Mouse (Mus musculus) liver, embryonic 16.5 days (tissue): ENCODE data around the gene Dus3l. TPM values are rescaled to one million over a fixed set of nuclear protein-coding genes. Genes with fewer than 3 reads are reported as not detected.

Experiments used
- ATAC-seq: fragments of 200-750 bp; cut with Nextera tagmentation; 2 replicates; pipeline ENCODE4 v1.8.0; 2017; ENCODE audit warnings: low read depth, mild to moderate bottlenecking, moderate number of reproducible peaks, moderate library complexity
- H3K27ac ChIP-seq: fragments of 300-500 bp; sonication (generic); 2 replicates; pipeline ENCODE4 v1.5.1; 2014; ENCODE audit warnings: mild to moderate bottlenecking, low read length
- H3K27me3 ChIP-seq: fragments of 300-500 bp; sonication (generic); 2 replicates; pipeline ENCODE4 v1.6.1; 2014; ENCODE audit warnings: low read depth, low read length, mixed read lengths; ENCODE audit not compliant: control insufficient read depth, insufficient read depth
- H3K36me3 ChIP-seq: fragments of 300-500 bp; sonication (generic); 2 replicates; pipeline ENCODE4 v1.6.1; 2014; ENCODE audit warnings: mild to moderate bottlenecking; ENCODE audit not compliant: control insufficient read depth, insufficient read depth
- H3K4me1 ChIP-seq: fragments of 300-500 bp; sonication (generic); 2 replicates; pipeline ENCODE4 v1.6.1; 2014; ENCODE audit warnings: low read depth, low read length, mixed read lengths; ENCODE audit not compliant: control insufficient read depth
- H3K4me2 ChIP-seq: fragments of 300-500 bp; sonication (generic); 2 replicates; pipeline ENCODE4 v1.6.1; 2014; ENCODE audit warnings: low read depth, low read length, mixed read lengths
- H3K4me3 ChIP-seq: fragments of 300-500 bp; sonication (generic); 2 replicates; pipeline ENCODE4 v1.5.1; 2014; ENCODE audit warnings: low read depth, mild to moderate bottlenecking, low read length
- H3K9ac ChIP-seq: fragments of 300-500 bp; sonication (generic); 2 replicates; pipeline ENCODE4 v1.6.1; 2014; ENCODE audit warnings: low read depth, low read length
- H3K9me3 ChIP-seq: fragments of 300-500 bp; sonication (generic); replicated peaks from 2 replicates; pipeline ENCODE4 v1.6.1; 2016; ENCODE audit warnings: low read length; ENCODE audit not compliant: control insufficient read depth
- WGBS: fragments of 180-500 bp; shearing (Covaris S2); extraction: QIAGEN DNeasy Blood & Tissue Kit; methylation state at CpG from one replicate; pipeline ENCODE4 v1.1.7; 2014; ENCODE audit not compliant: insufficient replicate concordance; 5-methylcytosine and 5-hydroxymethylcytosine counted together
- polyA plus RNA-seq: library from polyadenylated mRNA; unstranded; fragments of >200 nt; fragmentation: Nextera tagmentation; extraction: Ambion mirVana; gene quantifications from 2 replicates; pipeline ENCODE4 v1.2.1, GENCODE M21; 2015

Gene Dus3l
- polyA plus RNA-seq, 1 experiment from 2014 or later = 12.2 TPM

DNA sequence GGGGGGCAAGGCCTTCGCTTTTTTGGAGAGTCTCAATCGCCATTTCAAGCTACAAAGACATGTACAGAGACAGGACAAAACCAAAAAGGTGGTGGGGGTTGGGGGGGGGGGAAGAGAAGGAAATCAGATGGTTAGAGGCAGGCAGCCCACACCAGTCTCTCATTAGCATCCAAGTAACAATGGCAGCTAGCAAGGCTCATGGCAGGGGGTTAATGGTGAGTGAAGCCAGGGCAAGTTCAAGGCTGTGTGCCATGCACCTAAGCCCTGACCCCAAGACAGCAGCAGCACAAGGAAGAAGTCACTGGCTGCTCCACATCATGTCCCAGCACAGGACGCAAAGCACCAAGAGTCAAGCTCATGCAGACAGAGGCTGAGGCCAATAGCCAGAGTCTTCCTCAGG lies 34.7 kb downstream of the Dus3l start:
- Histone ChIP-seq H3K27me3 (no peaks in the 10 kb centered on the region), H3K9ac (no peak overlapping the region), H3K4me3 (no peak overlapping the region), H3K4me2 (no peak overlapping the region), H3K9me3 (no peaks in the 10 kb centered on the region), H3K36me3 (peaks cover 16% of the 10 kb centered on the region), H3K27ac (no peak overlapping the region), H3K4me1 (no peaks in the 10 kb centered on the region; the same call in 1 of the 2 replicates)
- 78% methylated on average over 3 of the region's 3 CpGs for WGBS
- ATAC-seq = no peak

- peaks cover 16% of the 10 kb centered on the region for H3K36me3 ChIP-seq
- H3K4me1 ChIP-seq = no peaks in the 10 kb centered on the region
Measured at GRCm38 (mm10) chr17:56802065-56802464, 37.5 kb downstream of the Dus3l start.

DNA sequence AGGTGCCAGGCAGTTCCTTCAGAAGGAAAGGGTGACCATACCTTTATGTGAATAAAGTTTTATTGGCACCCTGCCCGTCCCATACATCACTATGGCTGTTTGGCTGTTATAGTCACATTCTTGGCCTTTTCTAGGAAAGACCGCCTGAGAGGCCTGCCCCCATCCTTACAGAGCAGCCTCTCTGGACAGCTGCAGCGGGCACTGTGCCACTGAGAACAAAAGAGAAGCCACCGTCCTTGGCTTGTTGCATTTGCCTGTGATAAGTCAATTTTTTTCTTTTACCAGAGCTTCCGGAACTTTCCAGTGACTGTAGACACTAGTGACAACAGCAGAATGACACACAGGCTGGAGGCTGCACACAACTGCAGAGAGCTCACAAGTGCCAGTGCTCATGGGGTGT lies 40.4 kb downstream of the Dus3l start:
- peaks cover 9% of the 10 kb centered on the region for H3K36me3 ChIP-seq
- WGBS = 83% methylated on average over 5 of the region's 5 CpGs
- H3K27me3 ChIP-seq = no peaks in the 10 kb centered on the region
- no peaks in the 10 kb centered on the region for H3K9me3 ChIP-seq
- no peak overlapping the region for H3K27ac ChIP-seq
- no peak overlapping the region for H3K9ac ChIP-seq
- no peak overlapping the region for H3K4me3 ChIP-seq
- ATAC-seq = no peak
- H3K4me2 ChIP-seq = no peak overlapping the region
- peaks cover 1% of the 10 kb centered on the region for H3K4me1 ChIP-seq

More at GRCm38 (mm10) chr17:56802065-56802464, 37.5 kb downstream of the Dus3l start:
- no peak overlapping the region for H3K4me2 ChIP-seq
- H3K27me3 ChIP-seq = no peaks in the 10 kb centered on the region
- H3K9me3 ChIP-seq = no peaks in the 10 kb centered on the region
- H3K4me3 ChIP-seq = no peak overlapping the region
- WGBS = 81% methylated on average over 8 of the region's 8 CpGs
- no peak overlapping the region for H3K9ac ChIP-seq
- no peak for ATAC-seq
- no peak overlapping the region for H3K27ac ChIP-seq

DNA sequence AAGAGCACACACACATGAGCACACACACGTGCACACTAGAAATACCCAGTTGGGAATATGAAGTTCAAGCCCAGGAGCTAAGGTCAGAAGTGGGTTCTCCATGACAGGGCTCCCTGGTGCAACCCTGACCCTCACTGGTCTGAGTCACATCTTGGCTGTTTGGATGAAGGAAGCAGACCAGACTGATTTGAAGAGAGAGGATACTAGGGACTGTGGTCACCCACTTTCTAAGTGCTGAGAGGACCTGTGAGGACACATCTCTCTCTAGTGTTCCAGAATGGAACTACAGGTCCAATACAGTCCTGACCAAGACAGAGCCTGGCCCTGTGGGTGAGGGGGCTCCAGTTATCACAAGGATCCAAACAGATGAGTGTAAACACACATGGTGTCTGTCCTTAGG lies 41.2 kb downstream of the Dus3l start:
- peaks cover 9% of the 10 kb centered on the region for H3K36me3 ChIP-seq
- 82% methylated on average over 1 of the region's 1 CpGs for WGBS

DNA sequence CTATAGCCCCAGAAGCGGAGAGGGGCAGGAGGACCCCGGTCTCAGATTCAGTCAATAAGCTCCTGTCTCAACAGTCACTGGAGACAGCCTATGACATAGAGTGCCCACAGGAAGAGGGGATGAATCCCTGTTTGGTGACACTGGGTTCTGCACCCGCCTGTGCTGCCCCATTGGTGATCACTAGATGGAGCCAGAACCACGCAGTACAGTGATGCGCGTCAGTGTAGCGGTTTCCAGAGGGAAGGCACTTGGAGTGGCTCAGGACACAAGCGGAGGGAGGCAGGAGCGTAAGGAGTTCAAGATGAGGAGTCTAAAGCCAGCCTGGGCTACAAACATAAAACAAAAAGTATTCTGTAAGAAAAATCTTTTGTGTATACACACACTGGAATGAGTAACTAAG lies 44.0 kb downstream of the Dus3l start:
- Histone ChIP-seq H3K36me3 (peaks cover 2% of the 10 kb centered on the region), H3K27me3 (no peaks in the 10 kb centered on the region), H3K27ac (no peak overlapping the region), H3K4me2 (no peak overlapping the region), H3K4me1 (peaks cover 11% of the 10 kb centered on the region), H3K9ac (no peak overlapping the region), H3K9me3 (no peaks in the 10 kb centered on the region), H3K4me3 (no peak overlapping the region)
- peak; percentile 69 for ATAC-seq
- WGBS = 13% methylated on average over 9 of the region's 9 CpGs

More for the DNA sequence above, 41.2 kb downstream of the Dus3l start:
- H3K9ac ChIP-seq = no peak overlapping the region
- no peaks in the 10 kb centered on the region for H3K9me3 ChIP-seq
- peaks cover 8% of the 10 kb centered on the region for H3K4me1 ChIP-seq
- H3K4me2 ChIP-seq = no peak overlapping the region
- ATAC-seq = no peak
- no peaks in the 10 kb centered on the region for H3K27me3 ChIP-seq
- no peak overlapping the region for H3K27ac ChIP-seq
- H3K4me3 ChIP-seq = no peak overlapping the region

GRCm38 (mm10) chr17:56810245-56810644 lies 45.7 kb downstream of the Dus3l start:
- WGBS = 21% methylated on average over 3 of the region's 3 CpGs
- Histone ChIP-seq H3K36me3 (no peaks in the 10 kb centered on the region), H3K4me1 (peaks cover 22% of the 10 kb centered on the region), H3K9ac (no peak overlapping the region), H3K4me2 (no peak overlapping the region), H3K4me3 (no peak overlapping the region), H3K27me3 (no peaks in the 10 kb centered on the region), H3K9me3 (no peaks in the 10 kb centered on the region), H3K27ac (no peak overlapping the region)
- ATAC-seq = peak; percentile 47

DNA sequence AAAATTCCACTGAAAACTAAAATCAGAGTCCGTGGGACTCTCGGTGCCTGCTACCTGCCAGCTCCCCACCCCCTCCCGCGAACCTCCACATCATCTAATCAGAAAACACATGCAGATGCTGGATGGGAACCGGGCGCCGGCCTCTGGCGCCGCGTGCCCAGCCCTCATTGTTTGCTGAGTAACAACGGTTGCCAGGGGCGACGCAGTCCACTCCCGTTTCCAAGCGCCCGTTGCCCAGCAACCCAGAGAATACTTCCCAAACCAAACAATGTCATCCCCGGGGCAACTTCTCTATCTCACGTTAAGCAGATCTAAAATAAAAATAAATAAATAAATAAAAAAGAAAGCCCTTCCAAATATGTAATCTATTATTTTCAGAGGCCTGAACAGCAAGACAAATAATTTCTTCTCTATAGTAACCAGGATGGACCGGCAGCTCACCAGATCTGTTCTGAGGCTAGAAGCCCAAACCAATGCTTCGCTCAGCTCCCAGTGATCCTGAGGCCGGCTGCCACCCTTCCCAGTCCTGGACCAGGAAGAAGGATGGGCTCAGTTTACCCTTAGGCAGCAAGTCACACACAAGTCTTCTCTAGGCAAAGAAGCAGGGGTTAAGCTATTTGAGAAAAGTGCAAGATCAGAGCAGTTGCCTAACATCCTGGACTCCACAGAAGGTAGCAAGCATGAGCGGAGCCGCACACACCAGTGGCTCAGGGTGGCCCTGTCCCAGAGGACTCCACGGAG lies 49.9 kb downstream of the Dus3l start:
- Histone ChIP-seq H3K4me1 (peaks cover 34% of the 10 kb centered on the region), H3K9me3 (no peaks in the 10 kb centered on the region), H3K36me3 (no peaks in the 10 kb centered on the region), H3K4me2 (no peak overlapping the region), H3K27ac (no peak overlapping the region), H3K27me3 (no peaks in the 10 kb centered on the region), H3K9ac (no peak overlapping the region), H3K4me3 (no peak overlapping the region)
- no peak for ATAC-seq
- WGBS = 24% methylated on average over 24 of the region's 24 CpGs

GRCm38 (mm10) chr17:56815057-56815345 lies 50.4 kb downstream of the Dus3l start:
- ATAC-seq = no peak
- Histone ChIP-seq H3K4me2 (no peak overlapping the region), H3K27me3 (no peaks in the 10 kb centered on the region), H3K4me1 (peaks cover 35% of the 10 kb centered on the region), H3K4me3 (no peak overlapping the region), H3K27ac (no peak overlapping the region), H3K9me3 (no peaks in the 10 kb centered on the region), H3K9ac (no peak overlapping the region), H3K36me3 (no peaks in the 10 kb centered on the region)
- 92% methylated on average over 3 of the region's 3 CpGs for WGBS

DNA sequence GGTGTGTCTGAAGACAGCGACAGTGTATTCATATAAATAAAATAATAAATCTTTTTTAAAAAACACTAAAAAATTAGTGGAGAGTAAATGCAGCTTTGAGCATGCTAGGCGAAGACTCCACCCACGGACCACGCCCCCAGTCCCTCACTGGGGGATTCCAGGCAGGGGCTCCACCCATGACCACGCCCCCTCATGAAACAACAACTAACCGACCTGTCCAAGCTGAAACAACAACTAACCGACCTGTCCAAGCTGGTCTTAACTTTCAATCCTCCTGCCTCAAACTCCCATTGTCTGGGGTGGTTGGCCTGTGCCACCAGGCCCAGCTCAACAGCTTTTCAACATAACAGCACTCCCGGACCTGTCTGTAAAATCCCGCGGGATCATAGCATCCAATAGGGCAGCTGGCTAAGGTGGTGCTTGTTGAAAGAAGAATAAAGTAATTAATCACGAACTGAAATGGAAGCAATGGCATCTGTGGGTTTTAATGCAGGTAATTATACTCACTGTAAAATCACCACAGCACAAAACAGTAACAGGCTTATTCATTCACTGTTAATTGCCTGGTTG lies 53.6 kb downstream of the Dus3l start:
- Histone ChIP-seq H3K27ac (peak overlapping the region; percentile 48), H3K4me3 (0 out of 2 replicates have a peak overlapping the region, but pooled peaks have one; percentile 20), H3K9ac (no peak overlapping the region), H3K36me3 (no peaks in the 10 kb centered on the region), H3K4me2 (peak overlapping the region; percentile 19; the same call in 1 of the 2 replicates), H3K4me1 (peaks cover 26% of the 10 kb centered on the region), H3K27me3 (no peaks in the 10 kb centered on the region), H3K9me3 (no peaks in the 10 kb centered on the region)
- 31% methylated on average over 11 of the region's 11 CpGs for WGBS
- peak; percentile 76 for ATAC-seq
